Mouse (Mus musculus): Measurements from ENCODE around the gene Nkx2-1.
"Not testable (repeated sequence)": the region's sequence is repeated elsewhere in the genome, so short reads cannot be mapped to it uniquely, and the experiment has no call there.

DNA sequence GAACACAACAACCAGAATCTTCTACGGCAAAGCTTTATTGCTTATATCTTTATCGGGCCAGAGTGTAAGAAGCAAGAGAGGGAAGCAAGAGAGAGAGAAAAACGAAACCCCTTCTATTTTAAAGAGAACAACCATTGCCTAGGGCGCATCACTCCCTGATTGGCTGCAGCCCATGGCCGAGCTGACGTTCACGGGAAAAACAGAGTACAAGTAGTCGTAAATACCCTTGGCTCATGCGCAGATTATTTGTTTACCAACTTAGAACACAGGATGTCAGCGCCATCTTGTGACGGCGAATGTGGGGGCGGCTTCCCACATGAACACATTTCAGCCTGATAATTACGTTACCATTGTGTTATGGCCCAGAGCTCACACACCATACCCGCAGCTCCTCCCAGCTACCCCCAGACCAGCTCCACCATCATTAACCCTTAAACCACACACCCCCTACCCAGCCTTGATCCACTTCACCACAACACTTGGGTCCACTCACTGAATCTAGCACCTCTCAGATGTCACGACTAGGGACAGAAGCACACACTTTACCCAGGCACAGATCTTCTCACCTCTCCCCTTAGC, 11.4 kb downstream of the Nkx2-1 start:
- TF ChIP-seq CTCF, POLR2A (IDR thresholded peaks at IDR 0.05; ENCODE audit: extremely low read depth, insufficient read depth, low read length): not testable (repeated sequence)

Data from cortical plate, adult 2 months (tissue).